Mouse (Mus musculus): ENCODE measurements around the gene Cpa4. TPM values are rescaled to one million over a fixed set of nuclear protein-coding genes. Genes with fewer than 3 reads are reported as not detected.

The Cpa4 gene
- total RNA-seq, 2 experiments from 2014 or later = not detected

GRCm38 (mm10) chr6:30579961-30580840 lies 12.0 kb downstream of the Cpa4 start:
- no peak for ATAC-seq (replicated peaks; ENCODE audit: low FRiP score, low TSS enrichment, poor library complexity, severe bottlenecking)

GRCm38 (mm10) chr6:30580841-30581176 lies 12.6 kb downstream of the Cpa4 start:
- no peak for ATAC-seq (replicated peaks; ENCODE audit: low FRiP score, low TSS enrichment, poor library complexity, severe bottlenecking)

GRCm38 (mm10) chr6:30586886-30587442 lies 18.8 kb downstream of the Cpa4 start:
- ATAC-seq (replicated peaks; ENCODE audit: low FRiP score, low TSS enrichment, poor library complexity, severe bottlenecking) = no peak

- no peak for ATAC-seq (replicated peaks; ENCODE audit: low FRiP score, low TSS enrichment, poor library complexity, severe bottlenecking)
Measured at GRCm38 (mm10) chr6:30589819-30590218, 21.6 kb downstream of the Cpa4 start.

GRCm38 (mm10) chr6:30591851-30592404 lies 23.8 kb downstream of the Cpa4 start:
- no peak for ATAC-seq (replicated peaks; ENCODE audit: low FRiP score, low TSS enrichment, poor library complexity, severe bottlenecking)

GRCm38 (mm10) chr6:30592417-30592974 lies 24.3 kb downstream of the Cpa4 start:
- no peak for ATAC-seq (replicated peaks; ENCODE audit: low FRiP score, low TSS enrichment, poor library complexity, severe bottlenecking)

GRCm38 (mm10) chr6:30594364-30594763 lies 26.2 kb downstream of the Cpa4 start:
- ATAC-seq (replicated peaks; ENCODE audit: low FRiP score, low TSS enrichment, poor library complexity, severe bottlenecking) = no peak

- ATAC-seq (replicated peaks; ENCODE audit: low FRiP score, low TSS enrichment, poor library complexity, severe bottlenecking) = no peak
Measured at GRCm38 (mm10) chr6:30596230-30596898, 28.2 kb downstream of the Cpa4 start.

GRCm38 (mm10) chr6:30600033-30600432 lies 31.9 kb downstream of the Cpa4 start:
- no peak for ATAC-seq (replicated peaks; ENCODE audit: low FRiP score, low TSS enrichment, poor library complexity, severe bottlenecking)

GRCm38 (mm10) chr6:30600995-30601394 lies 32.8 kb downstream of the Cpa4 start:
- ATAC-seq (replicated peaks; ENCODE audit: low FRiP score, low TSS enrichment, poor library complexity, severe bottlenecking) = no peak

GRCm38 (mm10) chr6:30604342-30604867 lies 36.2 kb downstream of the Cpa4 start:
- ATAC-seq (replicated peaks; ENCODE audit: low FRiP score, low TSS enrichment, poor library complexity, severe bottlenecking) = no peak

- no peak for ATAC-seq (replicated peaks; ENCODE audit: low FRiP score, low TSS enrichment, poor library complexity, severe bottlenecking)
Measured at GRCm38 (mm10) chr6:30605111-30605510, 36.9 kb downstream of the Cpa4 start.

- ATAC-seq (replicated peaks; ENCODE audit: low FRiP score, low TSS enrichment, poor library complexity, severe bottlenecking) = no peak
Measured at GRCm38 (mm10) chr6:30605672-30606071, 37.5 kb downstream of the Cpa4 start.

- no peak for ATAC-seq (replicated peaks; ENCODE audit: low FRiP score, low TSS enrichment, poor library complexity, severe bottlenecking)
Measured at GRCm38 (mm10) chr6:30610710-30611109, 42.5 kb downstream of the Cpa4 start, which contains the start of gene Cpa5. TSS of gene Cpa5 (plus strand) at chr6:30611010.

- no peak for ATAC-seq (replicated peaks; ENCODE audit: low FRiP score, low TSS enrichment, poor library complexity, severe bottlenecking)
Measured at GRCm38 (mm10) chr6:30611212-30611611, 43.0 kb downstream of the Cpa4 start.

- ATAC-seq (replicated peaks; ENCODE audit: low FRiP score, low TSS enrichment, poor library complexity, severe bottlenecking) = no peak
Measured at GRCm38 (mm10) chr6:30614251-30614650, 46.1 kb downstream of the Cpa4 start.

- ATAC-seq (replicated peaks; ENCODE audit: low FRiP score, low TSS enrichment, poor library complexity, severe bottlenecking) = no peak
Measured at GRCm38 (mm10) chr6:30615741-30616140, 47.6 kb downstream of the Cpa4 start.

- ATAC-seq (replicated peaks; ENCODE audit: low FRiP score, low TSS enrichment, poor library complexity, severe bottlenecking) = no peak
Measured at GRCm38 (mm10) chr6:30616491-30616941, 48.3 kb downstream of the Cpa4 start.
